Mouse (Mus musculus): ENCODE data around the gene Clip2. TPM values are rescaled to one million over a fixed set of nuclear protein-coding genes. Genes with fewer than 3 reads are reported as not detected.

Gene Clip2
- polyA plus RNA-seq, 1 experiment from 2014 or later: 16.7 TPM

GRCm38 (mm10) chr5:134507859-134508399 is 44.3 kb downstream of the Clip2 start:
- 62% methylated on average over 5 of the region's 5 CpGs for WGBS
- peaks cover 5% of the 10 kb centered on the region; the same call in 1 of the 2 replicates for H3K4me1 ChIP-seq (ENCODE audit: control insufficient read depth, insufficient read depth, low read length)
- ATAC-seq: no peak
- no peaks in the 10 kb centered on the region for H3K27me3 ChIP-seq (ENCODE audit: control insufficient read depth, insufficient read depth, low read depth, low read length)
- no peak overlapping the region for H3K4me2 ChIP-seq (ENCODE audit: low read length)
- H3K27ac ChIP-seq (ENCODE audit: low read length): 0 out of 2 replicates have a peak overlapping the region, but pooled peaks have one; percentile 49
- H3K9ac ChIP-seq (ENCODE audit: low read depth, low read length): no peak overlapping the region
- H3K9me3 ChIP-seq (replicated peaks; ENCODE audit: control insufficient read depth, low read length, poor library complexity, severe bottlenecking): no peaks in the 10 kb centered on the region
- H3K36me3 ChIP-seq (ENCODE audit: control insufficient read depth, insufficient read depth, low read length): peaks cover 47% of the 10 kb centered on the region
- no peak overlapping the region for H3K4me3 ChIP-seq (ENCODE audit: low read depth, low read length)

- no peak for ATAC-seq
Measured at GRCm38 (mm10) chr5:134507307-134507706, 44.9 kb downstream of the Clip2 start.

DNA sequence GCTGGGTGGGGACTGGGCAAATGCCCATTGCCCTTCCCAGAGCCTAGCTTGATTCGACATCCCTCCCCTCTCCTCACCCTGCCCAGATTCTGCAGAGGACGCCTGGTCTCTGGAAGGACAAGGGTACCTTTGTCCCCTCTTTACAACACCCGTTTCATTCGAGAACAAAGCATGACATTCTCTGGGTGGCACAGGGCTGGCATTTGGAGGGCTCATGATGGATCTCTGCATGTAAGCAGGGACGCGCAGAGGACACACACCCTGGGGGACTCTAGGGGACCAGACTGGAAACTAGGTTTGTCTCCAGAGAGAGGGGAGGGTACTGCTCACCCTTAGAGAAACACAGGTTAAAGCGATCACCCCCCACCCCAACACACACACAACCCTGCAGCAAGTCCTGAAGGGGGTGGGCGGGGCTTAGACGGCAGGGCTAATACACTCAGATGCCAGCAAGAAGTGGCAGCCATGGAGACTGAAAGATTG is 46.4 kb downstream of the Clip2 start:
- Histone ChIP-seq H3K4me3 (ENCODE audit: low read depth, low read length) (no peak overlapping the region), H3K9me3 (replicated peaks; ENCODE audit: control insufficient read depth, low read length, poor library complexity, severe bottlenecking) (no peaks in the 10 kb centered on the region), H3K4me1 (ENCODE audit: control insufficient read depth, insufficient read depth, low read length) (no peaks in the 10 kb centered on the region), H3K27me3 (ENCODE audit: control insufficient read depth, insufficient read depth, low read depth, low read length) (no peaks in the 10 kb centered on the region), H3K9ac (ENCODE audit: low read depth, low read length) (no peak overlapping the region), H3K36me3 (ENCODE audit: control insufficient read depth, insufficient read depth, low read length) (peaks cover 50% of the 10 kb centered on the region), H3K4me2 (ENCODE audit: low read length) (no peak overlapping the region), H3K27ac (ENCODE audit: low read length) (peak overlapping the region; percentile 55)
- WGBS: 75% methylated on average over 9 of the region's 9 CpGs
- peak; percentile 67 for ATAC-seq

More at GRCm38 (mm10) chr5:134507307-134507706, 44.9 kb downstream of the Clip2 start:
- Histone ChIP-seq H3K9ac (ENCODE audit: low read depth, low read length) (no peak overlapping the region), H3K4me2 (ENCODE audit: low read length) (no peak overlapping the region), H3K36me3 (ENCODE audit: control insufficient read depth, insufficient read depth, low read length) (peaks cover 47% of the 10 kb centered on the region), H3K4me3 (ENCODE audit: low read depth, low read length) (no peak overlapping the region), H3K27me3 (ENCODE audit: control insufficient read depth, insufficient read depth, low read depth, low read length) (no peaks in the 10 kb centered on the region), H3K9me3 (replicated peaks; ENCODE audit: control insufficient read depth, low read length, poor library complexity, severe bottlenecking) (no peaks in the 10 kb centered on the region), H3K4me1 (ENCODE audit: control insufficient read depth, insufficient read depth, low read length) (peaks cover 1% of the 10 kb centered on the region; the same call in 1 of the 2 replicates), H3K27ac (ENCODE audit: low read length) (0 out of 2 replicates have a peak overlapping the region, but pooled peaks have one; percentile 17)
- WGBS: 19% methylated on average over 10 of the region's 10 CpGs

- no peak overlapping the region for H3K4me3 ChIP-seq (ENCODE audit: low read depth, low read length)
- no peaks in the 10 kb centered on the region for H3K27me3 ChIP-seq (ENCODE audit: control insufficient read depth, insufficient read depth, low read depth, low read length)
- H3K9ac ChIP-seq (ENCODE audit: low read depth, low read length): no peak overlapping the region
- peaks cover 49% of the 10 kb centered on the region for H3K36me3 ChIP-seq (ENCODE audit: control insufficient read depth, insufficient read depth, low read length)
- no peaks in the 10 kb centered on the region for H3K4me1 ChIP-seq (ENCODE audit: control insufficient read depth, insufficient read depth, low read length)
- no peak overlapping the region for H3K4me2 ChIP-seq (ENCODE audit: low read length)
- no peak overlapping the region for H3K27ac ChIP-seq (ENCODE audit: low read length)
- 96% methylated on average over 18 of the region's 18 CpGs for WGBS
- ATAC-seq: no peak
- no peaks in the 10 kb centered on the region for H3K9me3 ChIP-seq (replicated peaks; ENCODE audit: control insufficient read depth, low read length, poor library complexity, severe bottlenecking)
Measured at GRCm38 (mm10) chr5:134502591-134502990, 49.6 kb downstream of the Clip2 start.

GRCm38 (mm10) chr5:134501453-134501852 is 50.8 kb downstream of the Clip2 start:
- Histone ChIP-seq H3K4me3 (ENCODE audit: low read depth, low read length) (no peak overlapping the region), H3K27me3 (ENCODE audit: control insufficient read depth, insufficient read depth, low read depth, low read length) (no peaks in the 10 kb centered on the region), H3K9me3 (replicated peaks; ENCODE audit: control insufficient read depth, low read length, poor library complexity, severe bottlenecking) (no peaks in the 10 kb centered on the region), H3K9ac (ENCODE audit: low read depth, low read length) (no peak overlapping the region), H3K4me2 (ENCODE audit: low read length) (no peak overlapping the region), H3K4me1 (ENCODE audit: control insufficient read depth, insufficient read depth, low read length) (no peaks in the 10 kb centered on the region), H3K27ac (ENCODE audit: low read length) (no peak overlapping the region), H3K36me3 (ENCODE audit: control insufficient read depth, insufficient read depth, low read length) (peaks cover 57% of the 10 kb centered on the region)
- ATAC-seq: no peak
- 82% methylated on average over 9 of the region's 9 CpGs for WGBS

DNA sequence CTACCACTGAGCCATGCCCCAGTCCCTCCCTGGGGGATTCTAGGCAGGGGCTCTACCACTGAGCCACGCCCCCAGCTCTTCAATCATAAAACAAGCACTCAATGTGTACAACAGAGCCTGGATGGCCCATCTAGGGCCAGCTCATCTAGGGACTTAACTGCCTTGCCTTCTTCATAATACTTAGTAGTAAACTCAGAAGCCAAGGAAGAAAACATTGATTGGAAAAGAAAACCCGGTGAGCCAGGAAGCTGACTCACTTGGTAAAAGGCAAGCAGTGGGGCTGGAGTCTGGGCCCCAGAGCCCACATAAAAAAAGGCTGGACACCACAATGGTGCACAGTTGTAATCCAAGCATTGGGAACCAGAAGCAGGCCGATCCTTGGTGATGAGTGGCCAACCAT is 51.6 kb downstream of the Clip2 start:
- H3K4me2 ChIP-seq (ENCODE audit: low read length): no peak overlapping the region
- H3K27me3 ChIP-seq (ENCODE audit: control insufficient read depth, insufficient read depth, low read depth, low read length): no peaks in the 10 kb centered on the region

GRCm38 (mm10) chr5:134500062-134500461 is 52.2 kb downstream of the Clip2 start:
- no peak overlapping the region for H3K4me3 ChIP-seq (ENCODE audit: low read depth, low read length)
- WGBS: 79% methylated on average over 4 of the region's 4 CpGs

More for the DNA sequence above, 51.6 kb downstream of the Clip2 start:
- Histone ChIP-seq H3K36me3 (ENCODE audit: control insufficient read depth, insufficient read depth, low read length) (peaks cover 63% of the 10 kb centered on the region), H3K9ac (ENCODE audit: low read depth, low read length) (no peak overlapping the region), H3K27ac (ENCODE audit: low read length) (no peak overlapping the region), H3K9me3 (replicated peaks; ENCODE audit: control insufficient read depth, low read length, poor library complexity, severe bottlenecking) (no peaks in the 10 kb centered on the region), H3K4me3 (ENCODE audit: low read depth, low read length) (no peak overlapping the region), H3K4me1 (ENCODE audit: control insufficient read depth, insufficient read depth, low read length) (no peaks in the 10 kb centered on the region)
- no peak for ATAC-seq
- 98% methylated on average over 3 of the region's 3 CpGs for WGBS

DNA sequence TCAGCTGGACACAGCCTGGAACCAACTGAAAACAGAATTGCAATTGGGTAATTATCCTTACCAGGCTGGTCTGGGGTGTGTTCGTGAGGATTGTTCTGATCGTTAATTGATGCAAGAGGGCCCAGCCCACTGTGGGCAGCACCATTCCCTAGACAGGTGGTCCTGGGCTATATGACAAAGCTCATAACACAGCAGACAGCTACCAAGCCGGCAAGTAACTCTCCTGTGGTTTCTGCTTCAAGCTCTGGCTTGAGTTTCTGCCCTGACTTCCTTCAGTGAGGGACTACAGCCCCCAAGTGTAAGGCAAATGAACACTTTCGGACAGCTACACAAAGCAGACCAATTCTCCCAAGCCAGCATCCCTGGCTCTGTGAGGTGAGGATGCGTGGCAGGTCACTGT is 55.2 kb downstream of the Clip2 start:
- peaks cover 63% of the 10 kb centered on the region for H3K36me3 ChIP-seq (ENCODE audit: control insufficient read depth, insufficient read depth, low read length)
- no peaks in the 10 kb centered on the region for H3K27me3 ChIP-seq (ENCODE audit: control insufficient read depth, insufficient read depth, low read depth, low read length)
- ATAC-seq: no peak
- WGBS: 92% methylated on average over 5 of the region's 5 CpGs
- no peak overlapping the region for H3K4me3 ChIP-seq (ENCODE audit: low read depth, low read length)
- H3K4me1 ChIP-seq (ENCODE audit: control insufficient read depth, insufficient read depth, low read length): no peaks in the 10 kb centered on the region
- H3K4me2 ChIP-seq (ENCODE audit: low read length): no peak overlapping the region
- H3K9me3 ChIP-seq (replicated peaks; ENCODE audit: control insufficient read depth, low read length, poor library complexity, severe bottlenecking): no peaks in the 10 kb centered on the region
- no peak overlapping the region for H3K27ac ChIP-seq (ENCODE audit: low read length)
- H3K9ac ChIP-seq (ENCODE audit: low read depth, low read length): no peak overlapping the region

More at GRCm38 (mm10) chr5:134500062-134500461, 52.2 kb downstream of the Clip2 start:
- Histone ChIP-seq H3K4me2 (ENCODE audit: low read length) (no peak overlapping the region), H3K27me3 (ENCODE audit: control insufficient read depth, insufficient read depth, low read depth, low read length) (no peaks in the 10 kb centered on the region), H3K36me3 (ENCODE audit: control insufficient read depth, insufficient read depth, low read length) (peaks cover 69% of the 10 kb centered on the region), H3K4me1 (ENCODE audit: control insufficient read depth, insufficient read depth, low read length) (no peaks in the 10 kb centered on the region), H3K9me3 (replicated peaks; ENCODE audit: control insufficient read depth, low read length, poor library complexity, severe bottlenecking) (no peaks in the 10 kb centered on the region), H3K9ac (ENCODE audit: low read depth, low read length) (no peak overlapping the region), H3K27ac (ENCODE audit: low read length) (no peak overlapping the region)
- ATAC-seq: no peak

DNA sequence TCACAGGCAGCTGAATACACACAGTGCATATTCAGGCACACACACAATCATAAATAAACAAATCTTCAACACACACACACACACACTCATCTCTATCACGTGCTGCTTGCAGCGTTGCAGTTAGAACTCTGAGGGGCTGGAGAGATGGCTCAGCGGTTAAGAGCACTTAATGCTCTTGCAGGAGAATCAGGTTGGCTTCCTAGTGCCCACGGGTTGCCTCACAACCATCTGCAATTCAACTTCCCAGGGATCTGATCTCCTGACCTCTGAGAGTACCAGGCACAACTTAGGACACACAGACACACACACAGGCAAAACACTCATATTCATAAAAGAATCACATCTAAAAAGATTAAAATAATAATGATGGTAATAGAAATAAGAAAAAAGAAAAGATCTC is 56.4 kb downstream of the Clip2 start:
- ATAC-seq: no peak
- Histone ChIP-seq H3K27ac (ENCODE audit: low read length) (no peak overlapping the region), H3K36me3 (ENCODE audit: control insufficient read depth, insufficient read depth, low read length) (peaks cover 51% of the 10 kb centered on the region), H3K9ac (ENCODE audit: low read depth, low read length) (no peak overlapping the region), H3K4me1 (ENCODE audit: control insufficient read depth, insufficient read depth, low read length) (no peaks in the 10 kb centered on the region), H3K9me3 (replicated peaks; ENCODE audit: control insufficient read depth, low read length, poor library complexity, severe bottlenecking) (no peaks in the 10 kb centered on the region), H3K4me2 (ENCODE audit: low read length) (no peak overlapping the region), H3K27me3 (ENCODE audit: control insufficient read depth, insufficient read depth, low read depth, low read length) (no peaks in the 10 kb centered on the region), H3K4me3 (ENCODE audit: low read depth, low read length) (no peak overlapping the region)
- WGBS: 85% methylated on average over 4 of the region's 4 CpGs

Measured in midbrain, embryonic 16.5 days (tissue).